Mouse (Mus musculus) layer of hippocampus, adult 8-10 months (tissue): ENCODE results near the gene Dnajb11. TPM values are rescaled to one million over a fixed set of nuclear protein-coding genes. Genes with fewer than 3 reads are reported as not detected.

ENCODE experiments used
- DNase-seq, 2 experiments: peaks; one replicate each; pipeline ENCODE4 v3.0.0; 2022; ENCODE audit warnings: low spot score in 2 of 2
- total RNA-seq, 4 experiments: library from RNA; stranded (reverse); gene quantifications; 2 replicates each; pipeline ENCODE4 v1.2.4; 2022

The Dnajb11 gene
- total RNA-seq, 4 experiments from 2014 or later, result 51.4 to 63.3 (median 59.3) TPM

GRCm38 (mm10) chr16:22922433-22922832, 64.8 kb downstream of the Dnajb11 start:
- no peak for DNase-seq

Other genes with a start within 250 kb of the Dnajb11 start
- 100 to 1,000 TPM; 171 to 234 (median 200) TPM for gene Dgkg, start 200.6 kb upstream of the Dnajb11 start, total RNA-seq
- not detected for gene Crygs, start 46.3 kb upstream of the Dnajb11 start, total RNA-seq
- 10 to 100 TPM; 12.5 to 15.4 (median 15.3) TPM for gene Tbccd1, start 176 bp upstream of the Dnajb11 start, total RNA-seq
- gene Ahsg, start 33.4 kb downstream of the Dnajb11 start, total RNA-seq, result not detected
- under 1 TPM in 3 of 4 experiments, not detected in 1; 0.39 to 0.70 (median 0.41) TPM for gene Fetub, start 60.5 kb downstream of the Dnajb11 start, total RNA-seq
- not detected for gene Hrg, start 93.2 kb downstream of the Dnajb11 start, total RNA-seq
- gene Kng2, start 171.6 kb downstream of the Dnajb11 start, total RNA-seq, result not detected
- gene Kng1, start 200.0 kb downstream of the Dnajb11 start, total RNA-seq, result not detected
- 100 to 1,000 TPM; 842 to 987 (median 891) TPM for gene Eif4a2, start 249.6 kb downstream of the Dnajb11 start, total RNA-seq